Mouse (Mus musculus): ENCODE measurements at regions not wholly inside any gene's neighbourhood (a gene's known extent, or its start where the extent isn't known, plus 50 kb on each side); places are given as distances from the start of the nearest gene placed in this dataset.

- Histone ChIP-seq H3K36me3 (ENCODE audit: control insufficient read depth, insufficient read depth, low read length) (no peaks in the 10 kb centered on the region), H3K27ac (ENCODE audit: control insufficient read depth, insufficient read depth, low read depth, low read length) (no peak overlapping the region), H3K27me3 (ENCODE audit: control insufficient read depth, insufficient read depth, low read length) (no peaks in the 10 kb centered on the region), H3K4me1 (ENCODE audit: control insufficient read depth, insufficient read depth, low read length) (no peaks in the 10 kb centered on the region; the same call in 1 of the 2 replicates), H3K4me3 (ENCODE audit: control insufficient read depth, low read depth, low read length) (peak overlapping the region; percentile 66)
- TF ChIP-seq CTCF (IDR thresholded peaks at IDR 0.05; ENCODE audit: control insufficient read depth, insufficient read depth, insufficient replicate concordance, low read depth, low read length) = no peak
- peak; percentile 26; the same call in 1 of the 2 replicates for TF ChIP-seq POLR2A (IDR thresholded peaks at IDR 0.05; ENCODE audit: control insufficient read depth, low read depth, low read length)
Observed at GRCm38 (mm10) chr1:72764522-72764921, 53.4 kb downstream of the Rpl37a start.

GRCm38 (mm10) chr1:72765046-72765810 lies 54.1 kb downstream of the Rpl37a start:
- H3K27ac ChIP-seq (ENCODE audit: control insufficient read depth, insufficient read depth, low read depth, low read length) = no peak overlapping the region
- no peak overlapping the region for H3K4me3 ChIP-seq (ENCODE audit: control insufficient read depth, low read depth, low read length)

GRCm38 (mm10) chr1:72769428-72769827 lies 54.9 kb upstream of the Igfbp2 start:
- H3K27me3 ChIP-seq (ENCODE audit: control insufficient read depth, insufficient read depth, low read length) = no peaks in the 10 kb centered on the region
- no peak overlapping the region for H3K4me3 ChIP-seq (ENCODE audit: control insufficient read depth, low read depth, low read length)
- no peak overlapping the region for H3K27ac ChIP-seq (ENCODE audit: control insufficient read depth, insufficient read depth, low read depth, low read length)
- no peaks in the 10 kb centered on the region; the same call in 1 of the 2 replicates for H3K4me1 ChIP-seq (ENCODE audit: control insufficient read depth, insufficient read depth, low read length)
- TF ChIP-seq POLR2A (IDR thresholded peaks at IDR 0.05; ENCODE audit: control insufficient read depth, low read depth, low read length) (no peak), CTCF (IDR thresholded peaks at IDR 0.05; ENCODE audit: control insufficient read depth, insufficient read depth, insufficient replicate concordance, low read depth, low read length) (no peak)
- no peaks in the 10 kb centered on the region for H3K36me3 ChIP-seq (ENCODE audit: control insufficient read depth, insufficient read depth, low read length)

More at GRCm38 (mm10) chr1:72765046-72765810, 54.1 kb downstream of the Rpl37a start:
- H3K4me1 ChIP-seq (ENCODE audit: control insufficient read depth, insufficient read depth, low read length) = no peaks in the 10 kb centered on the region; the same call in 1 of the 2 replicates
- H3K27me3 ChIP-seq (ENCODE audit: control insufficient read depth, insufficient read depth, low read length) = no peaks in the 10 kb centered on the region
- TF ChIP-seq POLR2A (IDR thresholded peaks at IDR 0.05; ENCODE audit: control insufficient read depth, low read depth, low read length) (no peak), CTCF (IDR thresholded peaks at IDR 0.05; ENCODE audit: control insufficient read depth, insufficient read depth, insufficient replicate concordance, low read depth, low read length) (no peak)
- H3K36me3 ChIP-seq (ENCODE audit: control insufficient read depth, insufficient read depth, low read length) = no peaks in the 10 kb centered on the region

- Histone ChIP-seq H3K27ac (ENCODE audit: control insufficient read depth, insufficient read depth, low read depth, low read length) (no peak overlapping the region), H3K36me3 (ENCODE audit: control insufficient read depth, insufficient read depth, low read length) (no peaks in the 10 kb centered on the region), H3K4me3 (ENCODE audit: control insufficient read depth, low read depth, low read length) (no peak overlapping the region), H3K27me3 (ENCODE audit: control insufficient read depth, insufficient read depth, low read length) (no peaks in the 10 kb centered on the region), H3K4me1 (ENCODE audit: control insufficient read depth, insufficient read depth, low read length) (no peaks in the 10 kb centered on the region)
- TF ChIP-seq CTCF (IDR thresholded peaks at IDR 0.05; ENCODE audit: control insufficient read depth, insufficient read depth, insufficient replicate concordance, low read depth, low read length) (no peak), POLR2A (IDR thresholded peaks at IDR 0.05; ENCODE audit: control insufficient read depth, low read depth, low read length) (no peak)
Observed at GRCm38 (mm10) chr1:72772708-72773107, 51.6 kb upstream of the Igfbp2 start.

- TF ChIP-seq POLR2A (IDR thresholded peaks at IDR 0.05; ENCODE audit: control insufficient read depth, low read depth, low read length) (no peak), CTCF (IDR thresholded peaks at IDR 0.05; ENCODE audit: control insufficient read depth, insufficient read depth, insufficient replicate concordance, low read depth, low read length) (no peak)
- no peaks in the 10 kb centered on the region for H3K36me3 ChIP-seq (ENCODE audit: control insufficient read depth, insufficient read depth, low read length)
- H3K4me1 ChIP-seq (ENCODE audit: control insufficient read depth, insufficient read depth, low read length) = no peaks in the 10 kb centered on the region
- no peaks in the 10 kb centered on the region for H3K27me3 ChIP-seq (ENCODE audit: control insufficient read depth, insufficient read depth, low read length)
- no peak overlapping the region for H3K4me3 ChIP-seq (ENCODE audit: control insufficient read depth, low read depth, low read length)
- H3K27ac ChIP-seq (ENCODE audit: control insufficient read depth, insufficient read depth, low read depth, low read length) = no peak overlapping the region
Observed at GRCm38 (mm10) chr1:72773234-72773633, 51.1 kb upstream of the Igfbp2 start.
